Mouse (Mus musculus): ENCODE data around the gene Rpl10. TPM values are rescaled to one million over a fixed set of nuclear protein-coding genes. Genes with fewer than 3 reads are reported as not detected.

Gene Rpl10
- total RNA-seq, 2 experiments from 2014 or later = 164 to 171 TPM

DNA sequence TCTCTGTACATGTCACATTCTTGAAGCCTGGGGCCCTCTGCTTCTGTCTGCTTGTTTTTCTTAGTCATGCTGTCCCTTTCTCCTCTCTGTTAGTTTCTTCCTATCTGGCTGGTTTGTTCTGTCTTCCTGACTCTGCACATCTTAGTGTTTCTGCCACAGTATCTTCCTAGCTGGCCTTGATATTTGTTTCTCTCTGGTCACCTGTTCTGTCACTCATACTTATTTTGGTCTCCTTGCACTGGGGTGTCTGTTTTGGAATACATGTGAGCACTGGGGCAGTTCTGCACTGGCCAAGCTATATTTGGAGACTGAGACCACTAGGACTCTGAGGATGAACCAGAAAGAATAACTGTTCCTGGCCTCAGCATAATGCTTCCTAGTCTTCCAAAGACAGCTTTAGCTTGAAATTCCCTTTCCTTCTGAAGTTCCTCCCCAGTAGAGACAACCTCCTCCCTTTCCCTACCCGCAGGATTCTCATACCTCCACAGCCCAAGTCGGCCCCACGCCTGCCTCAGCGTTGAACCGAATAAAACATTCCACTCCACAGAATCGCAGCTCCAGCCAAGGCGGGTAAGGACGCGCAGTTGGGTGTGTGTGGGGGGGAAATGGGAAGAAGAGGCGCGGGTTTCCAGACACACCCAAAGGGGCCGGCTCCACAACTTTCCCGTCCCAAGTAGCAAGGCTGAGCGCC, 10.6 kb downstream of the Rpl10 start:
- DNase-seq = no peak

DNA sequence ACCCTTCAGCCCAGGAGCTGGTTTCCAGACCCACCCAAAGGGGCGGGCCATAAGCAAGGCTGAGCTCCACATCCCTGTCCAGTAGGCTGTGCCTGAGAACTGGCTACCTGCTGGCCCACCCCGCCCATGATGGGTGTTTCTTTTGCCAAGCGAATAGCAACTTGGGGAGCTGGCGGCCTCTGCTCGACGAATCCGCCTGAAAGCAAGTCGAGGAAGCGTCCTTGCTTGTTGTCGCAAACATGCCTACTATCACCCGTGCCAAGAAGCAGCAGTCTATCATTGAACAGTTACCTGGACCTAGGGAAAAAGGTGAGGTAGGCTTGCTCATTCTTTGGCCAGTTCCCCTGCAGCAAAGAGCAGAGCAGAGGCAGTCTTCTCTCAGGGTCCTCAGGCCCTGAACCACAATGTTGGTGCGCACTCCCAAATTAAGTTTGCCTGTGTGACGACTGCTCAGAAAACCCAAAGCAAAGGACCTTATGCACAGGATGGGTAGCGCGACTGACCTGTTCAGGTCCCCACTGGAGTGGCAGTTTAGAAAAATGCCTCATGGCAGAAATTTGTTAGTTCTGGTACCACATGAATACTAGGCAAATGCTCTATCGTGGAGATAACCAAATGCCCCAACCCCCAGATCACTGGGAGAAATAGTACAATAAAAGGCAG, 11.3 kb downstream of the Rpl10 start, which contains the start of the genes Taz and Dnase1l1:
Gene Taz, plus strand, starts transcription at position 181 of the 663 bp plus-strand sequence.
Gene Dnase1l1, minus strand, starts transcription at position 606 of the 663 bp plus-strand sequence.
- peak; percentile 90 for DNase-seq

DNA sequence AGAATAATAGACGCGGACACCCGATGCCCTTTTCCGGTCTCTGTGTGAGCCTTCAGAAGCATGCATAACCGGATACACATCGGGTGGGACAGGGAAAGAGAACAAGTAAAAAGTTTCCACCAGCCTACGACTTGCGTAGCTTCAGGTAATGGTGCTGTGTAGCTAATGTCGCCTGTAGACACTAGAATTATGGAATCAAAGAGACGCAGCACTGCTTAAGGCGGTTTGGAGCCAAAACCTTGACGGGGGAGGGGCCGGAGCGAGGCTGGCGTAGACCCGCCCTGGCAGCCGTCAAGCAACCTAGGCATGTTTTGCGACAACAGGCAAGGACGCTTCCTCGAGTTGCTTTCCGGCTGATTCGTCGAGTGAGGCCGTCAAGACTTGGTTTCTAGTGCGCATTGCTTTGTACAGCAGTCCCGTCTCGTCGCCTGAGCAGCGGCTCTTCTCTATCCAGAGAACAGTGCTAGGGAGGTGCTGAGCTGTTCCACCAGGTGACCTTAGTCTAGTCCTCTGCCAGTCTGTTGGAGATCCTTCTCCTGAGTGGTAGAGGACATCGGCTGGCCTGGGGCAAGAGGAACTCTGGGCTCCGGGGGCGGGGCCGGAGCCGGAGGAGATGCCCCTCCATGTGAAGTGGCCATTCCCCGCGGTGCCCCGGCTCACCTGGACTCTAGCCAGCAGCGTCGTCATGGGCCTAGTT, 11.9 kb downstream of the Rpl10 start:
- peak; percentile 84 for DNase-seq

DNA sequence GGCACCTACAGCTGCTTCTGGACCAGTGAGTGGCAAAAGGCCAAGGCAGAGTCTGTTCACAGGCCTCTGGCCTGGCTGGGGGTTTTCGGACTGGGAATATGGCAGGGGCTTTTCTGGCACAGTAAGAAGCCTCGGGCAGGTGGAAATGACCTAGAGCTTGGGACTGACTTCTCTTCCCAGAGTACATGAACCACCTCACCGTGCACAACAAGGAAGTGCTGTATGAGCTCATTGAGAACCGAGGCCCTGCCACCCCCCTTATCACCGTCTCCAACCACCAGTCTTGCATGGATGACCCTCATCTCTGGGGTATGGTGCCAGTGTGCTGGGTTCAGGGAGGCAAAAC, 12.5 kb downstream of the Rpl10 start:
- no peak for DNase-seq

DNA sequence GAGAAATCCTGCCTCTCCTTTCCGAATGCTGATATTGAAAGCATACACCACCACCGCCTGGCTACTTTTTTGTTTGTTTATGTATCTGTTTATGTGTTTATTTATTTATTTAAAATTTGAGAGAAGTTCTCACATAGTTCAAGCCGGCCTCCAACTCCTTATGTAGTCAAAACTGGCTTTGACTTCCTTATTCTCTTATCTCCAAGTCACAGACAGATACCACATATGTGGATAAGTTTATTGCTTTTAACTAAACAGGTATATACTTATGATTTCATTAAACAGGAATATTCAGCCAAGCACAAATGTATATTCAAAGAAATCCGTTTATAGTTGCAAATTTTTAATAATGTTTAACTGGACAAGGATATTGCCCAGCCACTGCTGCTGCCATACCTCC, 22.8 kb downstream of the Rpl10 start:
- no peak for DNase-seq

DNA sequence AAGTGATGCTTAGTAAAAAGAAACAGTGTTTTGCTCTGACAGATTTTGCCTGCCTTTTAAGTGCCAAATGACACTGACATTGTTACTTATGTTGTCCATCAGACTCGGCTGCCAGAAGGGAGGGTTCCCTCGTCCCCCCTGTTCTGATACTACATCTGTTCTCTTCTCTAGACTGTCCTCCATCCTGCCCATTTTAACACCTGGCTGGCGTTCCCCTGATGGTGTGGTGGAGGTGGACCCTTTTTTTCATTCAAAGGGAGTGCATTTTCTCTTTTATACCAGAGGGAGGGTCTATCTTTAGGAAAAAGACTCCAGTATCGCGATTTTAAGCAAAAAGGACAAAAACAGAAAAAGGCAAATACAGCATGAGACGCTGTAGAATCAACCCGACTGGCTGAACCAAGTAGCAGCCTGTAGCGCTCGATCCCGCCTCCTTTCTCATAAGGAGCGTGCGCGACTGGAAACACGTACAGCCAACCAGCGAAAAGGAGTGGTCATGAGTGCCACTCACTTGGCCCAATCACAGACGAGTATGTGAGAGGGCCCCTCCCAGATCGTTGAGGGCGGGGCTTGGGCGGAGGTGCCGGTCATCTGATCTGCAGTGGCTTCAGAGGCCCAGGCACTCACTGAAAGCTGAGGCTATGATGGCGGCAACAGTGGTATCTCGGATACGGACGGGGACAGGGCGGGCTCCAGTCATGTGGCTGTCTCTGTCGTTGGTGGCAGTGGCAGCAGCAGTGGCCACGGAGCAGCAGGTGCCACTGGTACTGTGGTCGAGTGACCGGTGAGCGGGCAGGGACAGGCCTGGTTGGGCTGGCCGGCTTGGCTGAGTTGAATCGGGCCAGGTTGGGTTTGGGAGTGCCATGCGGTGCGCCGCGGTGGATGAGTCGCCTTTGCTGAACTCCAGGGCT, 26.2 kb downstream of the Rpl10 start, which contains the start of gene Atp6ap1:
Gene Atp6ap1, plus strand, starts transcription at position 560 of the 911 bp plus-strand sequence.
- DNase-seq = peak; percentile 93

DNA sequence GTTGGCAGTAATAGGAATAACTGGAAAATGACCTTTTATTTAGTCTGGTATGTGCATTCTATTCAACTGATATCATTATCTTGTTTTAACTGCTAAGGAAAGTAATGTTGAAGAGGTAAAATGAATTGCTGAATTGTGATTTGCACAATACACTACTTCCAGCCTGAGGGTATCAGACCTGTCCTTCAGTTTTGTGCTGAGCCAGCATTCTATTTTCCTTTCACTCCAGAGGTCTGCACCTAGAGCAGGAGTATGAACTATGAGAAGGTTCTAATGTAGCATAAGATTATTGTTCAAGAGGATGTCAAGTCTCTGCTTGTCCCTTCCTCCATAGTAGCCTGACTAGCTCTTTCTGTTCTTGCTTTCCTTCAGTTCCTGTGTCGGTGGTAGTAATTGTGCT, 27.7 kb downstream of the Rpl10 start:
- no peak for DNase-seq

DNA sequence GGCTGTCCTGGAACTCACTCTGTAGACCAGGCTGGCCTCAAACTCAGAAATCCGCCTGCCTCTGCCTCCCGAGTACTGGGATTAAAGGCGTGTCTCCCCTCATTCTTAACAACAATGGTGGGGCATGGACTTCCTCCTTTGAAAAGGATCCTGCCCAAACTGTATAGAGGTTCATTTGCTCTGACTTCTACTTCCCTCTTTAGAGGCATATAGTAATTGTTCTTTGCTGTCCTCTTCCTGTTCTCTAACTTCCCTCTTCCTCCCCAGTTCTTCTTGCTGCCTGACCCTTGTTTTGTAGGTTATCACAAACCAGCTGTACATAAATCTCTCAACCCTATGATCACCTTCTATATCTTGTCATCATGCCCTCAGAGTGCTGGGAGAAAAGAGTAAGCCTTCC, 29.1 kb downstream of the Rpl10 start:
- no peak for DNase-seq

DNA sequence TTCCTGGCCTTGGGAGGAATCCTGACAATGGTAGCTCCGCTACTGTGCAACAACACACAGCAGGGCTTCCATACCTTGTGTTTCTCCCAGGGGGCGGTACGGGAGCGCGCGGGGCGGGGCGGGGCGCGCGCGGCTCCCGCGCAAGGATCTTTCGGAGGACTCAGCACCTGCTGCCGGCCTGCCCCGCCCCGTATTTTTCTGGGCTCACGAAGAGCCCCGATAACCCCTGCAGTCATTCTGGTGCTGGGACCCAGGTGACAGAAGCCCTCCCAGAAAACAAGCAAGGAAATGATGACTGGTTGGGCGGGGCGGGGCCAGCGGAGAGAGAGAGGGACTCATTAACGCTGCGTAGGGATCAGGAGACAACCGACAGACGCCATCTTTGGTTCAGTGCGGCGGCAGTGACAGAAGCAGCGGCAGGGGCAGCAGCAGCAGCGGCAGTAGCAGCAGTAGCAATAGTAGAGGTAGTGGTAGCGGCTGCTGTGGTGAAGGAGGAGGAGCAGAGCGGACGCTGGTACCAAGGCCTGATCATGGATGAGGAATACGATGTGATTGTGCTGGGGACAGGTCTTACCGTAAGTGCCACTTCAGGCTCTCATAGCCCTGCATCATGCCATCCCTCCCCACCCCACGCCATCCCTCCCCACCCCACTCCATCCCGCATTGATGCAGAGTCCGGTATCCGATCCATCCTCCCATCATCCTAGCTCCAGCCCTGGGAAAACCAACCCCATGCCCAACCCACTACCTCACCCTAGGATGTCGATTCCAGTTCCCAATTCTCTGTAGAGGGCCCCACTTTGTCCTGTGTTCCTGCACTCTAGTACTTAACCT, 34.5 kb downstream of the Rpl10 start, which contains the start of gene Gdi1:
Gene Gdi1, plus strand, starts transcription at position 132 of the 834 bp plus-strand sequence.
- DNase-seq = peak; percentile 69

DNA sequence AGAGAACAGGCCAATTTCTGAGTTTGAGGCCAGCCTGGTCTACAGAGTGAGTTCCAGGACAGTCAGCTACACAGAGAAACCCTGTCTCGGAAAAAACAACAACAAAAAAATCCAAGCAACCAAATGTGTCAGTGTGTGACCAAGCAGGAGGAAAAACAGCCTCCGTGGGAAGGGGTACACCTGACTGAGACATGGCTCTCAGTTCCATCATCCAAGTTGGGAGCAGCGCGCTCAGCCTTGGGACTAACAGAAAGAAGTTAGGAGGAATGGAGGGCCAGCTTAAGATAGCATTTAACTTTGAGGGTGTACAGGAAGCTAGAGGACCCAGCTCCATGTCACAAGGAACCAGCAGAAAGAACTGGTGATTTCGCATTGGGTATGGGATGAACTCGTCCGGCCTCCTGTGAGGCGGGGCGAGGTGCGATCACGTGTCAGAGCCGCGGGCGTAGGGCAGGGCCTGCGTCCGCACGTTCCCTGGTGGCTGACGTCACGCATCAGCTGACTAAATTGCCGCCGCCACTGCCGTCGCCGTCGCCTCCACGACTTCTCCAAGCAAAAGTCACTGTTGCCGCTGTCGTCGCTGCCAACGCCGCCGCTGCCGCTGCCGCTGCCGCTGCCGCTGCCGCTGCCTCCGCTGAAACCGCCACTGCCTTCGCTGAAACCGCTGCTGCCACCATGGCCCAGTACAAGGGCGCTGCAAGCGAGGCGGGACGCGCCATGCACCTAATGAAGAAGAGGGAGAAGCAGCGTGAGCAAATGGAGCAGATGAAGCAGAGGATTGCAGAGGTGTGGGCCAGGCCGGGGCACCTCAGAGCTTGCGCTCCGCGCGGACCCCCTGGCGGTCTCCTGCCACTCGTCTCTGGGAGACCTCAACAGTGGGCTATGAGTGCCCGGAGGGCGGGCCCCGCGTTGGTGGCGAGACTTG, 42.2 kb downstream of the Rpl10 start, which contains the start of gene Fam50a:
Gene Fam50a, plus strand, starts transcription at position 494 of the 925 bp plus-strand sequence.
- peak; percentile 88 for DNase-seq

Small RNAs within 50 kb of the gene (microRNA-seq; reads per million reads assigned to microRNA genes)
- 0.74 to 1.6 reads per million in 2 experiments for gene Mir7091 (ENCODE audit: borderline replicate concordance in 2 of 2)
- 0 reads per million in 2 experiments for gene Mir7092 (ENCODE audit: borderline replicate concordance in 2 of 2)

Other genes starting within 250 kb of the Rpl10 start
- gene Irak1, start 246.9 kb upstream of the Rpl10 start, total RNA-seq (2021) = 10 to 100 TPM; 37.4 to 40.6 TPM
- gene Opn1mw, start 143.3 kb upstream of the Rpl10 start, total RNA-seq (2021) = not detected
- gene Mecp2, start 135.4 kb upstream of the Rpl10 start, total RNA-seq (2021) = 10 to 100 TPM; 21.1 to 23.1 TPM
- gene Tex28, start 103.0 kb upstream of the Rpl10 start, total RNA-seq (2021) = not detected
- gene Tktl1, start 93.6 kb upstream of the Rpl10 start, total RNA-seq (2021) = not detected
- gene Flna, start 21.0 kb upstream of the Rpl10 start, total RNA-seq (2021) = 10 to 100 TPM; 47.7 to 64.7 TPM
- 10 to 100 TPM; 20.1 to 20.3 TPM for gene Emd, start 16.1 kb upstream of the Rpl10 start, total RNA-seq (2021)
- 10 to 100 TPM; 40.4 to 43.5 TPM for gene Taz, start 11.1 kb downstream of the Rpl10 start, total RNA-seq (2021)
- 10 to 100 TPM; 90.3 to 95.9 TPM for gene Dnase1l1, start 11.5 kb downstream of the Rpl10 start, total RNA-seq (2021)
- gene Atp6ap1, start 26.3 kb downstream of the Rpl10 start, total RNA-seq (2021) = 10 to 100 TPM; 70.9 to 94.0 TPM
- gene Gdi1, start 34.2 kb downstream of the Rpl10 start, total RNA-seq (2021) = 10 to 100 TPM; 28.2 to 42.7 TPM
- 10 to 100 TPM; 20.5 to 22.5 TPM for gene Fam50a, start 42.2 kb downstream of the Rpl10 start, total RNA-seq (2021)
- gene Plxna3, start 58.3 kb downstream of the Rpl10 start, total RNA-seq (2021) = under 1 TPM; 0.46 to 0.94 TPM
- 10 to 100 TPM; 32.2 to 36.5 TPM for gene Lage3, start 82.8 kb downstream of the Rpl10 start, total RNA-seq (2021)
- 10 to 100 TPM; 48.1 to 52.1 TPM for gene Ubl4a, start 102.4 kb downstream of the Rpl10 start, total RNA-seq (2021)
- gene Slc10a3, start 102.5 kb downstream of the Rpl10 start, total RNA-seq (2021) = 1 to 10 TPM; 2.3 to 2.6 TPM
- gene Fam3a, start 122.5 kb downstream of the Rpl10 start, total RNA-seq (2021) = 10 to 100 TPM; 10.9 to 11.5 TPM
- 10 to 100 TPM; 19.5 to 23.8 TPM for gene Ikbkg, start 122.5 kb downstream of the Rpl10 start, total RNA-seq (2021)
- gene G6pdx, start 158.4 kb downstream of the Rpl10 start, total RNA-seq (2021) = 1 to 10 TPM; 3.3 to 7.4 TPM
- gene Gm6880, start 210.6 kb downstream of the Rpl10 start, total RNA-seq (2021) = not detected